Mouse (Mus musculus) hindbrain, embryonic 14.5 days (tissue): ENCODE measurements at regions not wholly inside any gene's neighbourhood (a gene's known extent, or its start where the extent isn't known, plus 50 kb on each side); places are given as distances from the start of the nearest gene placed in this dataset.

ENCODE experiments used
- ATAC-seq: fragments of 200-750 bp; cut with Nextera tagmentation; 2 replicates; pipeline ENCODE4 v1.8.0; 2017; ENCODE audit warnings: moderate number of reproducible peaks, mild to moderate bottlenecking, moderate TSS enrichment, moderate library complexity; ENCODE audit not compliant: low FRiP score
- DNase-seq: peaks from one replicate; pipeline ENCODE4 v3.0.0-alpha.2; 2015; ENCODE audit warnings: low spot score
- H3K27ac ChIP-seq: fragments of 300-500 bp; sonication (generic); 2 replicates; pipeline ENCODE4 v1.5.1; 2014; ENCODE audit warnings: mild to moderate bottlenecking, moderate library complexity
- H3K27me3 ChIP-seq: fragments of 300-500 bp; sonication (generic); 2 replicates; pipeline ENCODE4 v1.6.1; 2014; ENCODE audit warnings: mild to moderate bottlenecking, low read length, mixed read lengths; ENCODE audit not compliant: control insufficient read depth, insufficient read depth
- H3K36me3 ChIP-seq: fragments of 300-500 bp; sonication (generic); replicated peaks from 2 replicates; pipeline ENCODE4 v1.6.1; 2014; ENCODE audit not compliant: control insufficient read depth, insufficient read depth
- H3K4me1 ChIP-seq: fragments of 300-500 bp; sonication (generic); replicated peaks from 2 replicates; pipeline ENCODE4 v1.6.1; 2014; ENCODE audit warnings: antibody characterized with exemption, low read length, mixed read lengths; ENCODE audit not compliant: control insufficient read depth, insufficient read depth
- H3K4me2 ChIP-seq: fragments of 300-500 bp; sonication (generic); replicated peaks from 2 replicates; pipeline ENCODE4 v1.6.1; 2014; ENCODE audit warnings: mild to moderate bottlenecking, moderate library complexity
- H3K4me3 ChIP-seq: fragments of 300-500 bp; sonication (generic); replicated peaks from 2 replicates; pipeline ENCODE4 v1.5.1; 2014; ENCODE audit warnings: mild to moderate bottlenecking, low read length
- H3K9ac ChIP-seq: fragments of 300-500 bp; sonication (generic); 2 replicates; pipeline ENCODE4 v1.6.1; 2014
- H3K9me3 ChIP-seq: fragments of 300-500 bp; sonication (generic); 2 replicates; pipeline ENCODE4 v1.6.1; 2016; ENCODE audit warnings: low read length; ENCODE audit not compliant: control insufficient read depth
- whole genome bisulfite sequencing: fragments of 180-500 bp; shearing (Covaris S2); extraction: QIAGEN DNeasy Blood & Tissue Kit; methylation state at CpG from one replicate; pipeline ENCODE4 v1.1.7; 2014; 5-methylcytosine and 5-hydroxymethylcytosine counted together

DNA sequence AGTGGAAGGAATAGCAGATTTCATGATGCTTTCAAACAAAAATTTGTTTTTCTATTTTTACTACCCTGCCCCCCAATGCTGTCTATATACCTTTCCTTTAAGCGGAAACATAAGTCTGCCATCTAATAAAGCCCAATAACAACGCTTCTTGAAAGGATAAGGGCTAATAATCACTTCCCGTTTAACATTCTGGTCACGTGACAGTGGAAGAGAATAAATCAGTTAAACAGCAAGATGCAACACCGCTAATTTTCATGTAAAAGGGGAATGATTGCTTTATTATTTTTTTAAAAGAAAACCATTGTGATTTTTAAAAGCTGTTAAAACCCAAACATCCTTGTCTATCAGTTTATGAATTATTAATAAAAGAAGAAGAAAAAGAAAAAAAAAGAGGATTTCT is 178.9 kb upstream of the Tle4 start:
- ATAC-seq (no peak), DNase-seq (peak; percentile 64)
- Histone ChIP-seq H3K4me2 (peak overlapping the region; percentile 49), H3K36me3 (no peaks in the 10 kb centered on the region), H3K27ac (peak overlapping the region; percentile 23; the same call in 1 of the 2 replicates), H3K9me3 (0 out of 2 replicates have a peak, but pooled peaks cover 4% of the 10 kb centered on the region), H3K4me3 (no peak overlapping the region; the same call in 1 of the 2 replicates), H3K27me3 (peaks cover 3% of the 10 kb centered on the region; the same call in 1 of the 2 replicates), H3K9ac (peak overlapping the region; percentile 17; the same call in 1 of the 2 replicates), H3K4me1 (peaks cover 12% of the 10 kb centered on the region)
- WGBS: 23% methylated on average over 5 of the region's 5 CpGs

DNA sequence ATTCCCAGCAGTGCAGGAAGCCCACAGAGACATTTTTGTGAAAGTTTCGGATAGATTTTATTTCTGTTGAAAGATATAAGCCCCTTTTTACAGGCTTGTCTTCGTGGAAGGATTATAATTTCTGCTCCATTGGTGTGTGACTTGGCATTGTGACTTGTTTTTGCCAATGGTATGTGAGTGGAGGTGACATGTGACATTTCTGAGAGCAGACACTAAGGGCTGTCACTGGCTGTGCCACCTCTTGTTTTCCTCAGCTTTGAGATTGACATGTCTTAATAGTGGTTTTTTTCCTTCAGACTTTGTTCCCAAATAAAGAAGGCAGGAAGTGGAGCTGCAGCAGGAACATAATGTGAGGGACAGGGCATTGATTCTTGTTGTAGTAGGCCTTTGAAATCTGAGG is 174.9 kb upstream of the Tle4 start:
- ATAC-seq (no peak), DNase-seq (no peak)
- Histone ChIP-seq H3K36me3 (no peaks in the 10 kb centered on the region), H3K4me3 (no peak overlapping the region), H3K27ac (no peak overlapping the region), H3K4me2 (no peak overlapping the region), H3K4me1 (peaks cover 11% of the 10 kb centered on the region), H3K9ac (no peak overlapping the region), H3K9me3 (peaks cover 10% of the 10 kb centered on the region; the same call in 1 of the 2 replicates), H3K27me3 (no peaks in the 10 kb centered on the region)
- WGBS: 57% methylated on average over 2 of the region's 2 CpGs

DNA sequence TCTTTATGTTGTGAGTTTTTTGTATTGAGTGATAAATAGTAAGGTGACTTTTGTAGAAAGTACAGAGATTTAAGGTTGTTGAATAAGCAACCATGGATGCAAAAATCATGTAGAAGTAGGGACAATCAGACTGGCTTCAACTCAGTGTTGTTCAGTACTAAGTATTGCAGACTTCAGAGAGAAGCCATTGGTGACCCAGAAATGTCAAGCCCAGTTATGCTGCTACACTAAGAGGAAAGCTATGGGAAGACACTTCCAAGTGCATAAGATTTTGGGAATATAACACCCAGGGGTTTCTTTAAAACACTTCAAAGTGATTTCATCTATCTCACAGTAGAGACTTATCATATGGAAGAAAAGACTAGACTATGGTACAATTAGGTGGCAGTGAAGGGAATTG is 154.8 kb upstream of the Tle4 start:
- Histone ChIP-seq H3K27ac (no peak overlapping the region), H3K9me3 (0 out of 2 replicates have a peak, but pooled peaks cover 3% of the 10 kb centered on the region), H3K27me3 (no peaks in the 10 kb centered on the region), H3K4me2 (no peak overlapping the region), H3K36me3 (no peaks in the 10 kb centered on the region), H3K4me3 (no peak overlapping the region), H3K9ac (no peak overlapping the region), H3K4me1 (no peaks in the 10 kb centered on the region)
- ATAC-seq: no peak
- DNase-seq: no peak

DNA sequence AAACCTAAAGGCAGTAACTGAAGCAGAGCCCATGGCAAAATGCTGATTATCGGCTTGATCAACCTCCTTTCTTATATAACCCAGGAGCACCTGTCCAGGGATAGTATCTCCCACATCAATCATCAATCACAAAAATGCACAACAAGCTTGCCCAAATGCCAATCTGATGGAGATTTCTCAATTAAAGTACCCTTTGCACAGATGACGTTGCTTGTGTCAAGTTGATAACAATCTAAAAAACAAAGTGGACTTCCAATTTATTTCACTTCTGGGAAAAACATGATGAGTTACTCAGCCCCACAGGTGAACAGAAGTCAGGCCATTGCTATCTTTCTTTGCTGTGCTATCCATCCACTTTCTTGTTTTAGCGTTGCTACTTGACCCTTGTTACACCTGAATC is 144.5 kb upstream of the Tle4 start:
- 92% methylated on average over 3 of the region's 3 CpGs for WGBS
- DNase-seq (no peak), ATAC-seq (no peak)
- H3K4me1 ChIP-seq: no peaks in the 10 kb centered on the region
- H3K9me3 ChIP-seq: no peaks in the 10 kb centered on the region
- no peaks in the 10 kb centered on the region for H3K27me3 ChIP-seq
- no peak overlapping the region for H3K4me2 ChIP-seq
- H3K27ac ChIP-seq: no peak overlapping the region
- no peak overlapping the region for H3K9ac ChIP-seq
- no peaks in the 10 kb centered on the region for H3K36me3 ChIP-seq
- no peak overlapping the region for H3K4me3 ChIP-seq

DNA sequence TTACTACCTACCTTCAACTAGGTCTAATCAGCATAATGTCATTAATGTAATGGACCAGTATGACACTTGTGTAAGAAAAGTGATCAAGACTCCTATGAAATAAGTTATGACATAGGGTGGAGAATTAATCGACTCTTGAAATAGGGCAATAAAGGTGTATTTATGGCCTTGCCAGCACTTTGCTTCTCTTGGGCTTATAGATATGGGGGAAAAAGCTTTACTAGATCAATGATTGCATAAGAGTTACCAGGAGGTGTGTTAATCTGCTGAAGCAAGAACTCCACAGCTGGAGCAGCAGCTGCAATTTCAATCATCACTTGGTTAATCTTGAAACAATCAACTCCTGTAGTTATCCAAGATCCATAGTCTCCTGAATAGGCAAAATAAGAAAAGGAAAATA is 143.1 kb upstream of the Tle4 start:
- ATAC-seq: no peak
- H3K4me2 ChIP-seq: no peak overlapping the region
- no peaks in the 10 kb centered on the region for H3K4me1 ChIP-seq
- H3K27me3 ChIP-seq: no peaks in the 10 kb centered on the region
- no peak overlapping the region for H3K4me3 ChIP-seq
- H3K36me3 ChIP-seq: no peaks in the 10 kb centered on the region
- no peak for DNase-seq
- H3K9ac ChIP-seq: no peak overlapping the region
- no peaks in the 10 kb centered on the region for H3K9me3 ChIP-seq
- 95% methylated on average over 1 of the region's 1 CpGs for WGBS
- H3K27ac ChIP-seq: no peak overlapping the region

DNA sequence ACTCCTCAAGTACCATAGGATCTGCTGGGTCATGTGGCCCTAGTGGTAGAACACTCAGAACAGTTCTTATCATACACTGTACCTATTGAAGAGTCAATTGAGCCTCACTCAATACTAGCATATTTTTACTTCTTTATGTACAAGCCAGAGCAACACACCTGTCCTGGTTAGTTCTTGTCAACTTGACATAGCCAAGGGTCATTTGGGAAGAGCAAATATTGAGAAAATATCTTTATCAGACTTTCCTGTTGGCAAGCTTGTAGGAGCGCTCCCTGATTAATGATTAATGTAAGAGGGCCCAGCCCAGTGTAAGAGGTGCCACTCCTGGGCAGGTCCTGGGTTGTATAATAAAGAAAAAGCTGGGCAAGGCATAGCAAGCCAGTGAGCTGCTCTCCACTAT is 142.3 kb upstream of the Tle4 start:
- H3K4me1 ChIP-seq: no peaks in the 10 kb centered on the region
- ATAC-seq (no peak), DNase-seq (no peak)
- H3K36me3 ChIP-seq: no peaks in the 10 kb centered on the region
- H3K4me3 ChIP-seq: no peak overlapping the region
- whole genome bisulfite sequencing: 95% methylated on average over 1 of the region's 1 CpGs
- H3K27ac ChIP-seq: no peak overlapping the region
- H3K27me3 ChIP-seq: no peaks in the 10 kb centered on the region
- H3K9ac ChIP-seq: no peak overlapping the region
- no peaks in the 10 kb centered on the region for H3K9me3 ChIP-seq
- H3K4me2 ChIP-seq: no peak overlapping the region

DNA sequence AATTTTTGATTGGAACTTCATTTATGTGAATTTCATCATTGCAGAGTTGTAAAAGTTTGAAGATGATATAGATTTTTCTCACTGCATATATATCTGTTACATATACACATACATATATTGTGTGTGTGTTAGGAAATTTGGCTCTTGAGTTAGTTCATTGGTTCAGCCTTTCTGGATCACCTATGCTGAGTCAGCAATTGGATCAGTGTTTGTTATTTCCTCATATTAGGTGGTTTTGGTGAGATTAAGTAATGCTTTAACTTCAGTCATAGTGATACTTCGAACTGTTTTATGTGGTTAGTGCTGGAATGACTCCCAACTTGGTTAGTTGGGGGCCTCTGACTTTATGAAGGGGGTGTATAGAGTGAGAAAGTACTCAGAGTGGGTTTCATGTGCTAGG is 138.7 kb upstream of the Tle4 start:
- H3K9me3 ChIP-seq: no peaks in the 10 kb centered on the region
- WGBS: 91% methylated on average over 1 of the region's 1 CpGs
- no peak overlapping the region for H3K9ac ChIP-seq
- H3K4me2 ChIP-seq: no peak overlapping the region
- no peaks in the 10 kb centered on the region for H3K27me3 ChIP-seq
- no peak overlapping the region for H3K4me3 ChIP-seq
- DNase-seq: no peak
- H3K4me1 ChIP-seq: no peaks in the 10 kb centered on the region
- ATAC-seq: no peak
- H3K27ac ChIP-seq: no peak overlapping the region
- H3K36me3 ChIP-seq: no peaks in the 10 kb centered on the region

DNA sequence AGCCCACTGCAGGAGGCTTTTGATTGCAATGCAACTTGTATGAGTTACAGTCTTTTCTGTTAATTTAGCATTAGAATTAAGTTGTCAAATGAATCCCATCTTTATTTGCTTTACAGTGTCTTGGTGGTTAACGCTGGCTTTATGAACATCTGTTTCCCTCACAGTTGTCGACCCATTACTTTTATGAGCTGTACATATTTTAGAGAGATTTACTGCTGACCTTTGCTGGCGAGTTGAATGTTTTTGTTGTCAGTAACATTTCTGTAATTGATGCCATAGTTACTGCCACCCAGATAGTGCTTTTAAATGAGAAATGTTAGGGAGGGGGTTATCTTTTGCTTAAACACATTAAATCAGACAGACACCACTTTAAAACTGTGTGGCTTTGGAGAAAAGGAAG is 127.5 kb upstream of the Tle4 start:
- no peak overlapping the region for H3K27ac ChIP-seq
- no peaks in the 10 kb centered on the region for H3K27me3 ChIP-seq
- no peak overlapping the region for H3K9ac ChIP-seq
- H3K9me3 ChIP-seq: no peaks in the 10 kb centered on the region
- ATAC-seq (no peak), DNase-seq (no peak)
- H3K4me1 ChIP-seq: no peaks in the 10 kb centered on the region
- H3K4me2 ChIP-seq: no peak overlapping the region
- 58% methylated on average over 3 of the region's 3 CpGs for WGBS
- no peaks in the 10 kb centered on the region for H3K36me3 ChIP-seq
- no peak overlapping the region for H3K4me3 ChIP-seq

DNA sequence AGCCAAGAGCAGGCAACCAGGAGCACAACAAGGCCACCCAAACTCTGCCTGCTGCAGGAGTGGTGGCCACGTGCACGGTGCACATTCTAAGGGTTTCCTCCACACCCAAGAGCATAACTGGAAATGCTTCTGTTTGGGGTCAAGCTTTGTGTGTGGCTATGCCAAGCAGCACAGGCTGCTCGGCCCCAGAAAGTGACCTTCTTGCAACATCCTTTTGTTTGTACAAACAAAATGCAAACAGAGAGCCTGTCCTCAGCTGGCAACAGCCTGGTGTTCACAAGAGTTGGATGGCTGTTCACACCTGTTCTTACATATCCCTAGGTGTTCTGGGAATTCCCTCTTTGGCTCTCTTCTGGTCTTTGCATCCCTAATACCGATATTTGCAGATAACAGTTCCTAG is 126.8 kb upstream of the Tle4 start:
- H3K27me3 ChIP-seq: no peaks in the 10 kb centered on the region
- H3K9ac ChIP-seq: no peak overlapping the region
- no peak overlapping the region for H3K4me3 ChIP-seq
- ATAC-seq: no peak
- WGBS: 78% methylated on average over 4 of the region's 4 CpGs
- no peaks in the 10 kb centered on the region for H3K9me3 ChIP-seq
- no peak overlapping the region for H3K27ac ChIP-seq
- no peaks in the 10 kb centered on the region for H3K4me1 ChIP-seq
- no peaks in the 10 kb centered on the region for H3K36me3 ChIP-seq
- DNase-seq: no peak
- H3K4me2 ChIP-seq: no peak overlapping the region

DNA sequence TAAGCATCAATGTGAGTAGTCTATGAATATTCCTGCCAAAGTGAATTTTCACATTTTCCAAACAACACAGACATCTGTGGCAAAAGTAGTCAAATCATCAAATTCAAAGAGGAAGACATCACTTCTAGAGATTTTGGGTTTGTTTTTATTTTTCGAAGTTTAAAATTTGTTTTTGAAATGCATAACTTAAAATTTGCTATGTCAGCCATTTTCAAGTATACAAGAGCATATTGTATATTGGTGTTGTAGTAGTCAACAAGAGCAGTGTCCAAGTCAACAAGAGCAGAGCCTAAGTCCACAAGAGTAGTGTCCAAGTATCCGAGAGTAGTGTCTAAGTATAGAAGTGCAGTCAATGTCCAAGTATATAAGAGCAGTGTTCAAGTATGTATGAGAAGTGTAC is 107.9 kb upstream of the Tle4 start:
- Histone ChIP-seq H3K4me1 (no peaks in the 10 kb centered on the region), H3K4me3 (no peak overlapping the region), H3K9ac (no peak overlapping the region), H3K36me3 (no peaks in the 10 kb centered on the region), H3K27me3 (no peaks in the 10 kb centered on the region), H3K9me3 (no peaks in the 10 kb centered on the region), H3K4me2 (no peak overlapping the region), H3K27ac (no peak overlapping the region)
- DNase-seq: no peak
- no peak for ATAC-seq
- WGBS: 97% methylated on average over 2 of the region's 2 CpGs
